Mouse (Mus musculus): Measurements from ENCODE around the gene Olfr1415. TPM values are rescaled to one million over a fixed set of nuclear protein-coding genes. Genes with fewer than 3 reads are reported as not detected.

Olfr1415 gene
- polyA plus RNA-seq, 1 experiment, result not detected

DNA sequence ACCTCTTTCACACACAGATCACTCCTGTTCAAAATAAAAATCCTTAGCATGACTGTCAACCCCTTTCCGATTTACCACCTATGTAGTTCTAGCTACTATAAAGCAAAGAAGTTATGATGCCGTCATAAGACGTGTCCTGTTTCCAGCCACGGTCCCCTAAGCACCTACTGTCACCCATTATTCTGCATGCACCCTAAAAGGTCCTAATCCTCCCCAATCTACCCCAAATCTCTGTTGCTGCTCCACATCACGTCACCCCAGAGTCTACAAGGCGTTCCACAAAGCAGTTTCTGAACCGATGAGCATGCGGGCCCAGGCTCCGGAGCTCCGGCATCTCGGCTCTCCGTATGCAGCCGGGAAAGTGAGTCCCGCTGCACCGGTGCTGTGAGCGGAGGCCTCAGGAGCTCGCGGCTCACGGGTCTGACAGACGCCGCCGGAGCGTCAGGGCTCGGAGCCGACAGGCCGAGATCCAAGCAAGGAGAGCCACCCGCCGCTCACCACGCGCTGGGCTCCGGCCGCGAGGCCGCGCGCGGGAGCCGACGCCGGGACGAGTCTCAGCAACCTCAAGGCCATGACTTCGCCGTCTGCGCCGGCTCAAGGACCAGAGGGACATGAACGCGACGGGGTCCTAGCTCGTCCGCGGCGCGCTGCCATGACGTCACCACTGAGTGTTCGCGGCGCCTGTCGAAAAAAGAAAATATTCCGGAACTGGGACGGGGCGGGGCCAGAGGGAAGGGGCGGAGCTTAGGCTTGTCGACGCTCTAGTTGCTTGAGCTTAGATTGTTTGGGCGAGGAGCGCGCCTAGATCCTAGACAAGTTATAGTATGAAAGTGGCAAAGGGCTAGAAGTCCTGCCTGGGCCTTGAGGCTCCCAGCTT is 22.5 kb downstream of the Olfr1415 start, which contains the start of gene Ndufa10:
Ndufa10 (minus strand) TSS at position 696 of the 877 bp plus-strand sequence.
- H3K4me1 ChIP-seq (ENCODE audit: control insufficient read depth, insufficient read depth, low read length), result no peaks in the 10 kb centered on the region
- H3K27ac ChIP-seq (ENCODE audit: insufficient read depth, low read length), result no peak within 1 kb of the TSS
- H3K4me3 ChIP-seq (ENCODE audit: insufficient read depth, low read length), result peak within 1 kb of the TSS; percentile 96
- TF ChIP-seq POLR2A (IDR thresholded peaks at IDR 0.05; ENCODE audit: low read depth, low read length), result peak; percentile 91
- TF ChIP-seq CTCF (IDR thresholded peaks at IDR 0.05; ENCODE audit: borderline replicate concordance, insufficient read depth, low read length), result no peak

DNA sequence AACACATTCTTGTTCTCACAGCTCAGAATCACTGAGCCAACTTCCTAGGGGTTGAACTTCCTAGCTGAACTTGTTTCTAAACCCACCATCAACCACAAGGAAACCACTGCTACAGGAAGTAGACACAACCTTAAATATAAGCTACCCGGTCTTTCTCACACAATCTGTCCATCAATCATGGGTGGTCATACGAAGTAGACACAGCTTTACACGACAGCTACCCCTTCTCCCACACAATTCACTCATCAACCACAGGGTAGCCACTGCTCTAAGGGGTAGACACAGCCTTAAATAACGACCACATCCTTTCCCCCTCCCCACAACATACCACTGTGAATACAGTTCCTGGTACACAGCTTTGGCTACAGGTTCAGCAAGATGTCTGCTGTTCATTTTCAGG is 27.0 kb downstream of the Olfr1415 start:
- H3K4me3 ChIP-seq (ENCODE audit: insufficient read depth, low read length), result no peak overlapping the region
- no peak for TF ChIP-seq POLR2A (IDR thresholded peaks at IDR 0.05; ENCODE audit: low read depth, low read length)
- no peak for TF ChIP-seq CTCF (IDR thresholded peaks at IDR 0.05; ENCODE audit: borderline replicate concordance, insufficient read depth, low read length)
- no peak overlapping the region for H3K27ac ChIP-seq (ENCODE audit: insufficient read depth, low read length)
- no peaks in the 10 kb centered on the region for H3K4me1 ChIP-seq (ENCODE audit: control insufficient read depth, insufficient read depth, low read length)

DNA sequence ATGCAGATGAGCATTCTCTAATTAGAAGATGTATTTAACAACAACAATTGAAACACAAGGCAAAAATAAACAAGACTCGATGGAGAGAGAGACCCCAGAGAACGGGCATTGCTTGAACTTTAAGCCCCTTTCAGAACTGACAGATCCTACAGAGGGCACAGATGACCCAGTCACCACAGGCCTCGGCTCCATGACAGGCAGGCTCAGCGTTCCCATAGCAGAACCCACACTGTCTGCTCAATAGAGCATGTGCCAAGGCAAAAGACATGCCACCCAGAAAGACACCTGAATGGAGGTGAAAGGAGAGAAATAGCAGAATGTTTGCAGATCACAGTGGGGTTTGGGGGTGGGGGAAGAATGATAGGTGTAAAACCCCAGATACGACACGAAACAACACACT is 37.5 kb downstream of the Olfr1415 start:
- no peaks in the 10 kb centered on the region for H3K4me1 ChIP-seq (ENCODE audit: control insufficient read depth, insufficient read depth, low read length)
- no peak overlapping the region for H3K27ac ChIP-seq (ENCODE audit: insufficient read depth, low read length)
- no peak overlapping the region for H3K4me3 ChIP-seq (ENCODE audit: insufficient read depth, low read length)
- no peak for TF ChIP-seq CTCF (IDR thresholded peaks at IDR 0.05; ENCODE audit: borderline replicate concordance, insufficient read depth, low read length)
- no peak for TF ChIP-seq POLR2A (IDR thresholded peaks at IDR 0.05; ENCODE audit: low read depth, low read length)

DNA sequence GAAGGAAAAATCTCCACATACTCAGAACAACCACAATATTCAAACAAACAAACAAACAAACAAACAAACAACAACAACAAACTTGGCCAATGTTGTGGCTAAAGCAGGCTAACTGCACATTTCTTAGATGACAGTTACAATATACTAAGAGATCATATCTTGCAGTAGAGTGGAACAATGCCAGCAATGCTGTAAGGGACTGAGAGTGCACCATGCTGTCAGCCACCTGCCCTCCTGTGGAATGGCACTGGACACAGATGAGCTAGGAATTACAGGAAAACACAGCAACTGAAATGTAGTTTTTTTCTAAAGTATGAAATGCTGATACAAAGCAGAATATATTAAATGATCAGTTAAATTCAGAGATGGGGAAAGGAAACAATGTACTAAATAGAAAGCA is 38.1 kb downstream of the Olfr1415 start:
- TF ChIP-seq POLR2A (IDR thresholded peaks at IDR 0.05; ENCODE audit: low read depth, low read length) (no peak), CTCF (IDR thresholded peaks at IDR 0.05; ENCODE audit: borderline replicate concordance, insufficient read depth, low read length) (no peak)
- no peak overlapping the region for H3K27ac ChIP-seq (ENCODE audit: insufficient read depth, low read length)

DNA sequence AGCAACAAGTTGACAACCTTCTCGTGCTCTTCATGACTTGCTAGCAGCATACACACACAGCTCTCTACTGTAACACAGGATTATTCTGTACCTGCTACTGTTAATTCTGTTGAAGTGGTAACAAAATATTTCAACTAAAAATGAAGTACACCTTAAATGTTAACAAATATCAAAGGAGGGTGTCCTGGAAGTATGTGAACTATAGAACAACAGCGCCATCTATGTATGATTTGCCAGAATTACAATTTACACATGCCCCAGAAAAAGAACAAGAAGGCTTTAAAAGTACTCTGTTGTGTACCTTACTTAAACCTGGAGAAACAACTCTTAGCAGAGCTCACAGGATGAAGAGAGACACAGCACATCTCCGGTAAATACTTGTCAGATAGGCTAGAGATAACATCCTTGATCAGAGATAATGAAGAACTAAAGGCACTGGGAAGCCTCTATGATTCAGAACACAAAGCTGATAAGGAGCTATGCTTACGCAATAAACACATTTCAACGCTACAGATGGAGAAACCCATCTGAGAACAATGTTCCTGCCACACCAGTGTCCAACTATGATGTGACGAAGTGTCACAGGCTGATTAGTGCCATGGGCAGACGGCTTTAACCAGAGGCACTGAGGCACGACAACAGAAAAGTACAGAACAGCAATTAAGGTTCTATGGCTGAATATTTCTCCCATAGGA is 42.0 kb downstream of the Olfr1415 start:
- no peak for TF ChIP-seq CTCF (IDR thresholded peaks at IDR 0.05; ENCODE audit: borderline replicate concordance, insufficient read depth, low read length)
- TF ChIP-seq POLR2A (IDR thresholded peaks at IDR 0.05; ENCODE audit: low read depth, low read length), result no peak
- no peak overlapping the region for H3K4me3 ChIP-seq (ENCODE audit: insufficient read depth, low read length)
- no peaks in the 10 kb centered on the region for H3K4me1 ChIP-seq (ENCODE audit: control insufficient read depth, insufficient read depth, low read length)
- H3K27ac ChIP-seq (ENCODE audit: insufficient read depth, low read length), result no peak overlapping the region

More for the DNA sequence above, 38.1 kb downstream of the Olfr1415 start:
- Histone ChIP-seq H3K4me1 (ENCODE audit: control insufficient read depth, insufficient read depth, low read length) (no peaks in the 10 kb centered on the region), H3K4me3 (ENCODE audit: insufficient read depth, low read length) (no peak overlapping the region)

DNA sequence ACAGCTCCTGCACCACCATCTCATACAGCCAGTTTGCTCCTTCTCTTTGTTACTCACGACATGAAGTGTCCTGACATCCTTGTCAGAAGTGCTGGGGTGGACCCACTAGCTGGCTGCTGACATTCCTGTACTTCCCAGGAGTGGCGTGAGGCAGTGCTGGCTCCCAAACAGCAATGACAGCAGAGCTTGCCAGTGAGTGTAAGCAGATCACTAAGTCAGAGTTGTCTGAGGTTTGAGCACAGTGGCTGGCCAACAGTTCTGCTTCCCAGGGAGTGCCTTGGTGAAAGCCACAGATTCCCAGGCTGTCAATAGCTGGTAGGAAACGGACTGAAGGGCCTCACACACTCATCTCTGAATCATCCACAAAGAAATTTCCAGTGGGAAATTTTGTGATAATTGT is 47.6 kb downstream of the Olfr1415 start:
- H3K4me1 ChIP-seq (ENCODE audit: control insufficient read depth, insufficient read depth, low read length), result no peaks in the 10 kb centered on the region
- no peak for TF ChIP-seq CTCF (IDR thresholded peaks at IDR 0.05; ENCODE audit: borderline replicate concordance, insufficient read depth, low read length)
- TF ChIP-seq POLR2A (IDR thresholded peaks at IDR 0.05; ENCODE audit: low read depth, low read length), result no peak
- no peak overlapping the region for H3K4me3 ChIP-seq (ENCODE audit: insufficient read depth, low read length)
- H3K27ac ChIP-seq (ENCODE audit: insufficient read depth, low read length), result no peak overlapping the region

DNA sequence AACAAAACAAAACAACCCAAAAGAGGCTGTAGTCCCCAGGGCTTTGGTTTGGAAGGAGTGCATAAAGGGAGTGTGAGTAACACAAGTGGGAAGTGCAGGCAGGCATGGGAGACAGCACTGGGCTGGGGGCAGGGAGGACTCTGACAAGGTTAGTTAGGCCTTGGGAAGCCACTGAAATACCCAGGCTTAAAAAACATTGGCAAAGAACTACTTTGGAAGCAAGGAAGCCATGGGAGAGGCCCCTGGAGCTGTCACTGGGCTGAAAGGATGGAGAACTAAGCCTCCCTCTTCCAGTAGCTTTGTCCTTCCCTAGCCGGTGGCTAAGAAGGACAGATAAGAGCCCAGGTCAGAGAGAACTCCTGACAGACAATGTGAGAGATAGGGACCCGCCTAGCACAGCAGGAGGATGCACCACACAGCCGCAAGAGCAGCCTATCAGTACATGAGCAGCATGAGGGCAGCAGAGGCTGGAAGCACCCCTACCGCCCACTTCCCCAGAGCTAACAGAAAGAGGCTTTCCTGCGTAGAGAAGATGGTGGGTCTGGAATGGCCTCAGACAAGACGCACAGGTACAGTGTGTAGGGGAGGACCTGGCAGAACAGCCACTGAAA is 54.3 kb downstream of the Olfr1415 start:
- no peak overlapping the region for H3K4me3 ChIP-seq (ENCODE audit: insufficient read depth, low read length)
- H3K4me1 ChIP-seq (ENCODE audit: control insufficient read depth, insufficient read depth, low read length), result no peaks in the 10 kb centered on the region
- no peak for TF ChIP-seq POLR2A (IDR thresholded peaks at IDR 0.05; ENCODE audit: low read depth, low read length)
- TF ChIP-seq CTCF (IDR thresholded peaks at IDR 0.05; ENCODE audit: borderline replicate concordance, insufficient read depth, low read length), result no peak
- no peak overlapping the region for H3K27ac ChIP-seq (ENCODE audit: insufficient read depth, low read length)

DNA sequence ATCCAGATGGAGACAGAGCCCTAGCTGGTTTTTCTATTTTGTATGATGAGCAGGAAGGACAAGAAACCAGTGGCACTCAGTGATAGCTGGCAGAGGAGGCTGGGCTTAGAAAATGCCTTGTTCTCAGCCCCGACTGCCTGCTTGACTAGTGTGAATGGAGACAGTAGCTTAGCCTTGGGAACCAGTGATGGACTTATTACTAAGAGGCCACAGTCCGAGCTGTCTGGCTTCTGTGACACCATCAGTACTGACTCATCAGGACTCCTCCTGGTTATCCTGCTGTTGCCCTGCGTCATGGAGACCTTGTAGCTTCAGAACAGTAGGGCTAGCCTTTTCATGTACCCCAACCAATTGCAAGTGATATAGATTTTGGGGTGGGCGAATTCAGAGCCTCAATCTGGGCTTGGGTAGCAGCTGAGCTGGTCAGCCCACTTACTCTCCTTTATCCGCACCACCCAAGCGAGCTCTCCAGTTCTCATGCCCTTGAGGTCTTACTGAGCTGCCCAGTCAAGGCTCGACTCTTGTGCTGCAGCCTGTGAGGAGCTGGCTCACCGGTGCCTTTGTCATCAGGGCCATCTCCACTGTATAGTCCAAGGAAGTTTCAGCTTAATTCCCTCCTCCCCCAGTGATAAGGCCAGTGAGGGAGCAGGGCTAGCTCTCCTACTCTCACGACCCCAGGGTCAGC is 55.7 kb downstream of the Olfr1415 start:
- no peak overlapping the region for H3K27ac ChIP-seq (ENCODE audit: insufficient read depth, low read length)
- no peak overlapping the region for H3K4me3 ChIP-seq (ENCODE audit: insufficient read depth, low read length)
- no peaks in the 10 kb centered on the region for H3K4me1 ChIP-seq (ENCODE audit: control insufficient read depth, insufficient read depth, low read length)
- TF ChIP-seq POLR2A (IDR thresholded peaks at IDR 0.05; ENCODE audit: low read depth, low read length), result no peak
- no peak for TF ChIP-seq CTCF (IDR thresholded peaks at IDR 0.05; ENCODE audit: borderline replicate concordance, insufficient read depth, low read length)

Other genes with a start within 250 kb of the Olfr1415 start
- 166 and 171 TPM in 2 replicates for gene Ndufa10, start 22.2 kb downstream of the Olfr1415 start, polyA plus RNA-seq (2011; ENCODE audit: insufficient read length, low read depth, missing spikeins)
- not detected in 2 replicates for gene Olfr1416, start 11.0 kb downstream of the Olfr1415 start, polyA plus RNA-seq (2011; ENCODE audit: insufficient read length, low read depth, missing spikeins)
- gene Olfr1414, start 22.6 kb upstream of the Olfr1415 start, polyA plus RNA-seq (2011; ENCODE audit: insufficient read length, low read depth, missing spikeins), result not detected in 2 replicates
- gene Olfr1413, start 75.2 kb upstream of the Olfr1415 start, polyA plus RNA-seq (2011; ENCODE audit: insufficient read length, low read depth, missing spikeins), result not detected in 2 replicates
- not detected in 2 replicates for gene Olfr1412, start 89.7 kb upstream of the Olfr1415 start, polyA plus RNA-seq (2011; ENCODE audit: insufficient read length, low read depth, missing spikeins)
- gene Olfr1411, start 98.3 kb upstream of the Olfr1415 start, polyA plus RNA-seq (2011; ENCODE audit: insufficient read length, low read depth, missing spikeins), result not detected in 2 replicates
- gene Olfr1410, start 109.7 kb upstream of the Olfr1415 start, polyA plus RNA-seq (2011; ENCODE audit: insufficient read length, low read depth, missing spikeins), result not detected in 2 replicates
- gene Olfr12, start 121.7 kb upstream of the Olfr1415 start, polyA plus RNA-seq (2011; ENCODE audit: insufficient read length, low read depth, missing spikeins), result not detected in 2 replicates
- gene Cops9, start 145.9 kb upstream of the Olfr1415 start, polyA plus RNA-seq (2011; ENCODE audit: insufficient read length, low read depth, missing spikeins), result 188 and 227 TPM in 2 replicates
- gene Otos, start 152.7 kb upstream of the Olfr1415 start, polyA plus RNA-seq (2011; ENCODE audit: insufficient read length, low read depth, missing spikeins), result not detected in 2 replicates